Comparison of ENCODE assay signal across 8 mouse cellular contexts in genomic region chr3:115737785-115738318, GRCm38 (mm10). TPM values are rescaled to one million over a fixed set of nuclear protein-coding genes. Genes with fewer than 3 reads are reported as not detected.
A peak's percentile ranks its signal among the peaks of the same experiment; 100 is the strongest.
DNase-seq lines count a peak whose midpoint lies in the region; ATAC-seq and TF ChIP-seq lines count a peak whose summit lies in the region.
"Had no signal": no experiment of that assay in that cellular context is flagged by ENCODE, and none has a peak within 500 bp of the region (broad histone marks: within the 10 kb centered on the region; RNA-seq: fewer than 3 reads in every experiment).

No protein-coding gene starts in this region.

- ATAC-seq in liver, postnatal 0 days: no peak
- ATAC-seq in liver, embryonic 12.5 days: no peak
- ATAC-seq in frontal cortex, adult (ENCODE audit: low TSS enrichment): peak; percentile 52

- DNase-seq in liver, postnatal 0 days: peak; percentile 11
- peak; percentile 14 to 15 for DNase-seq in layer of hippocampus, adult 8-10 months (ENCODE audit: low spot score in 2 of 2)
- peak; percentile 65 to 72 for DNase-seq in right cerebral cortex, postnatal 10 days (ENCODE audit: low spot score in 2 of 2)
- DNase-seq in gastrocnemius, adult 2 months: no peak
- no peak for DNase-seq in thymus, adult 18-20 months

- no peak overlapping the region for H3K4me3 ChIP-seq in liver, postnatal 0 days (ENCODE audit: low read depth, low read length)
- no peak overlapping the region for H3K4me3 ChIP-seq in liver, embryonic 12.5 days
- H3K4me3 ChIP-seq in gastrocnemius, adult 2 months: no peak overlapping the region
- H3K4me3 ChIP-seq: myocyte had no signal

- H3K27me3 ChIP-seq in liver, postnatal 0 days (ENCODE audit: insufficient read depth, low read length): no peaks in the 10 kb centered on the region
- H3K27me3 ChIP-seq in liver, embryonic 12.5 days (replicated peaks): no peaks in the 10 kb centered on the region

- 69% methylated on average over 11 of the region's 11 CpGs for WGBS in liver, postnatal 0 days (ENCODE audit: insufficient replicate concordance)
- 76% methylated on average over 11 of the region's 11 CpGs for WGBS in liver, embryonic 12.5 days (ENCODE audit: insufficient replicate concordance)

- H3K4me1 ChIP-seq in liver, postnatal 0 days (ENCODE audit: insufficient read depth): no peaks in the 10 kb centered on the region
- H3K4me1 ChIP-seq in liver, embryonic 12.5 days: 0 out of 2 replicates have a peak, but pooled peaks cover 8% of the 10 kb centered on the region

- no peaks in the 10 kb centered on the region for H3K9me3 ChIP-seq in liver, postnatal 0 days (ENCODE audit: low read length)
- no peaks in the 10 kb centered on the region for H3K9me3 ChIP-seq in liver, embryonic 12.5 days (replicated peaks)

- H3K36me3 ChIP-seq in liver, postnatal 0 days (replicated peaks; ENCODE audit: insufficient read depth, low read length): no peaks in the 10 kb centered on the region
- H3K36me3 ChIP-seq in liver, embryonic 12.5 days: no peaks in the 10 kb centered on the region

- TF ChIP-seq EP300 in liver, postnatal 0 days (IDR thresholded peaks at IDR 0.05; ENCODE audit: low read depth): no peak

- no peak overlapping the region for H3K9ac ChIP-seq in liver, postnatal 0 days (replicated peaks)
- no peak overlapping the region for H3K9ac ChIP-seq in liver, embryonic 12.5 days

- no peak overlapping the region for H3K27ac ChIP-seq in liver, postnatal 0 days (ENCODE audit: low read depth)
- no peak overlapping the region for H3K27ac ChIP-seq in liver, embryonic 12.5 days
- no peak overlapping the region for H3K27ac ChIP-seq in gastrocnemius, adult 2 months

- no peak overlapping the region for H3K4me2 ChIP-seq in liver, postnatal 0 days (ENCODE audit: low read depth, low read length)
- H3K4me2 ChIP-seq in liver, embryonic 12.5 days: no peak overlapping the region

- intact Hi-C loops in gastrocnemius, adult 2 months (cut with DNase I): no loop called here

- TF ChIP-seq CTCF in liver, postnatal 0 days (IDR thresholded peaks at IDR 0.05; ENCODE audit: low read depth): no peak
- no peak for TF ChIP-seq CTCF in gastrocnemius, adult 2 months (IDR thresholded peaks at IDR 0.05)

RNA-seq across cellular contexts. Expression of gene S1pr1, which starts 23.0 kb away (rescaled TPM):
- 10.3 and 11.1 TPM in 2 replicates for polyA plus RNA-seq in liver, postnatal 0 days (2015; fragmentation: Nextera tagmentation; extraction: Ambion mirVana)
- polyA plus RNA-seq in liver, embryonic 12.5 days (2016; fragmentation: Nextera tagmentation; extraction: Ambion mirVana): 10.0 and 10.5 TPM in 2 replicates
- 100 to 1,000 TPM in 2 of 4 experiments, 10 to 100 TPM in 2; 86.8 to 114 (median 95.9) TPM for total RNA-seq in layer of hippocampus, adult 8-10 months (2022)
- total RNA-seq in gastrocnemius, adult 2 months (2021): 10 to 100 TPM; 16.9 to 34.1 TPM

Comparison
In these comparisons a context has a peak if more than half of its experiments do, and no peak if none do; other contexts are left out.
1. DNase-seq: peak in liver, postnatal 0 days (single experiment), layer of hippocampus, adult 8-10 months (2 of 2) and right cerebral cortex, postnatal 10 days (2 of 2); none in gastrocnemius, adult 2 months (single experiment) and thymus, adult 18-20 months (0 of 2).